Mouse (Mus musculus) hindbrain, embryonic 14.5 days (tissue): ENCODE measurements around the gene Krt12. TPM values are rescaled to one million over a fixed set of nuclear protein-coding genes. Genes with fewer than 3 reads are reported as not detected.

Experiments used
- ATAC-seq: fragments of 200-750 bp; cut with Nextera tagmentation; 2 replicates; pipeline ENCODE4 v1.8.0; 2017; ENCODE audit warnings: moderate number of reproducible peaks, mild to moderate bottlenecking, moderate TSS enrichment, moderate library complexity; ENCODE audit not compliant: low FRiP score
- DNase-seq: peaks from one replicate; pipeline ENCODE4 v3.0.0-alpha.2; 2015; ENCODE audit warnings: low spot score
- H3K27ac ChIP-seq: fragments of 300-500 bp; sonication (generic); 2 replicates; pipeline ENCODE4 v1.5.1; 2014; ENCODE audit warnings: mild to moderate bottlenecking, moderate library complexity
- H3K27me3 ChIP-seq: fragments of 300-500 bp; sonication (generic); 2 replicates; pipeline ENCODE4 v1.6.1; 2014; ENCODE audit warnings: mild to moderate bottlenecking, low read length, mixed read lengths; ENCODE audit not compliant: control insufficient read depth, insufficient read depth
- H3K36me3 ChIP-seq: fragments of 300-500 bp; sonication (generic); replicated peaks from 2 replicates; pipeline ENCODE4 v1.6.1; 2014; ENCODE audit not compliant: control insufficient read depth, insufficient read depth
- H3K4me1 ChIP-seq: fragments of 300-500 bp; sonication (generic); replicated peaks from 2 replicates; pipeline ENCODE4 v1.6.1; 2014; ENCODE audit warnings: antibody characterized with exemption, low read length, mixed read lengths; ENCODE audit not compliant: control insufficient read depth, insufficient read depth
- H3K4me2 ChIP-seq: fragments of 300-500 bp; sonication (generic); replicated peaks from 2 replicates; pipeline ENCODE4 v1.6.1; 2014; ENCODE audit warnings: mild to moderate bottlenecking, moderate library complexity
- H3K4me3 ChIP-seq: fragments of 300-500 bp; sonication (generic); replicated peaks from 2 replicates; pipeline ENCODE4 v1.5.1; 2014; ENCODE audit warnings: mild to moderate bottlenecking, low read length
- H3K9ac ChIP-seq: fragments of 300-500 bp; sonication (generic); 2 replicates; pipeline ENCODE4 v1.6.1; 2014
- H3K9me3 ChIP-seq: fragments of 300-500 bp; sonication (generic); 2 replicates; pipeline ENCODE4 v1.6.1; 2016; ENCODE audit warnings: low read length; ENCODE audit not compliant: control insufficient read depth
- WGBS: fragments of 180-500 bp; shearing (Covaris S2); extraction: QIAGEN DNeasy Blood & Tissue Kit; methylation state at CpG from one replicate; pipeline ENCODE4 v1.1.7; 2014; 5-methylcytosine and 5-hydroxymethylcytosine counted together
- polyA plus RNA-seq: library from polyadenylated mRNA; unstranded; fragments of >200 nt; fragmentation: Nextera tagmentation; extraction: Ambion mirVana; gene quantifications from 2 replicates; pipeline ENCODE4 v1.2.1, GENCODE M21; 2014

Krt12 gene
- polyA plus RNA-seq, 1 experiment from 2014 or later: not detected

DNA sequence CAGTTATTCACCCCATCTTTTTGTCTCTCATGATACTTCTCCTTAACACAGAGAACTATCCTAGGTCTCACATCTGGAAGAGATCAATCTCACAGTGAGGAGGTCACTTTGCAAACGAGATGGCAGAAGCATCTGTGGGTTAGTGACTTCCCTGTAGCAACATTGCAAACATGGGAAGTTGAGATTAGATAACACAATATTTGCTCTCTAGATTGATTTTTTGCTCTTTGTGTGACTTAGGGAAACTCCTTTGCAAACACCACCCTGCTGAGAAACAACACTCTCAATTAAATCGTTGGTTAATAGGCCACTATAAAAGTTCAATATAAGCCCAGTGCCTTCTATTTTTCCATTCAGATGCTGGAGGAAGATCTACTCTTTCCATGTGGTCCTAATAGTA is 26.7 kb upstream of the Krt12 start:
- WGBS: 70% methylated on average over 2 of the region's 2 CpGs
- no peak overlapping the region for H3K4me2 ChIP-seq
- H3K9me3 ChIP-seq: no peaks in the 10 kb centered on the region
- no peaks in the 10 kb centered on the region for H3K36me3 ChIP-seq
- ATAC-seq: no peak
- no peak overlapping the region for H3K27ac ChIP-seq
- no peaks in the 10 kb centered on the region for H3K27me3 ChIP-seq
- no peak for DNase-seq
- no peak overlapping the region for H3K4me3 ChIP-seq
- H3K4me1 ChIP-seq: no peaks in the 10 kb centered on the region
- no peak overlapping the region for H3K9ac ChIP-seq

DNA sequence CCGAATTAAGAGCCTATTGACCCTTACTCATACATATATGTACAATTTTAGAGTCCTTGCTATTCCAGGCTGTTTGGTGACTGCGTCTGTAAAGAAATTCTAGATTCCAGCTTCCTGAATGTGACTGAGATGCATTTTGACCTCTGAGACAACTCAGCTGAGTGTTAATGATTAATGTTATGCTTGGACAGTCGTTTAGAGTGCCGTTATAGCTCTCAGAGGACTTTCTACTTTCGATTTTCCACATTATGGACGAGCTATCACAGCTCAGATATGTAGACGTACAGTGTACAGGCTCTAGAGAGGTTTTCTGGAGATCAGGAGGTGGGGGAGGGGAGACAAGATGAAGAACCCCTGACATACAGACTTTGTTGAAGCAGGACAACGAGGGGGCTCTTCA is 19.2 kb upstream of the Krt12 start:
- Histone ChIP-seq H3K4me2 (no peak overlapping the region), H3K27me3 (no peaks in the 10 kb centered on the region), H3K9ac (no peak overlapping the region), H3K27ac (no peak overlapping the region), H3K36me3 (no peaks in the 10 kb centered on the region), H3K4me3 (no peak overlapping the region), H3K9me3 (no peaks in the 10 kb centered on the region), H3K4me1 (no peaks in the 10 kb centered on the region)
- ATAC-seq (no peak), DNase-seq (no peak)
- 74% methylated on average over 8 of the region's 8 CpGs for WGBS

DNA sequence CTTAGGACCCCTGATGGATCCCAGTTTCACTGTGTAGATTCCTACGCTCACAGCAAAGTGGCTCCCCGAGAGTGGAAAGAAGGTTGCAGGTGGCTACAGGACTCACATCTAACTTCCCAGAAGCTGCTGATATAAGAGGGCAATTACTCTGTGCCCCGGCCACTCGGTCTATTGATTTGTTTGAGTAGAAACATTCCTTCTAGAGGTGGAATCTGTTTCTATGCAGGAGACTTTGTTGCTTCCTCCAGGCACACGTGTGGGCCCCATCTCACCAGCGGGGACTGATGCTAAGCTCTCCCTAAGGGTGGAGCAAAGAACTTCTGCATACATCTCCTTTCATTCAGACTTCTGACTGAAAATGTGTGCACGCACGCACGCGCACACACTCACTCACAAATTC is 17.4 kb upstream of the Krt12 start:
- Histone ChIP-seq H3K9ac (no peak overlapping the region), H3K4me3 (no peak overlapping the region), H3K36me3 (no peaks in the 10 kb centered on the region), H3K27ac (no peak overlapping the region), H3K4me1 (no peaks in the 10 kb centered on the region), H3K9me3 (no peaks in the 10 kb centered on the region), H3K27me3 (no peaks in the 10 kb centered on the region), H3K4me2 (no peak overlapping the region)
- DNase-seq: no peak
- 79% methylated on average over 10 of the region's 10 CpGs for WGBS
- ATAC-seq: no peak

DNA sequence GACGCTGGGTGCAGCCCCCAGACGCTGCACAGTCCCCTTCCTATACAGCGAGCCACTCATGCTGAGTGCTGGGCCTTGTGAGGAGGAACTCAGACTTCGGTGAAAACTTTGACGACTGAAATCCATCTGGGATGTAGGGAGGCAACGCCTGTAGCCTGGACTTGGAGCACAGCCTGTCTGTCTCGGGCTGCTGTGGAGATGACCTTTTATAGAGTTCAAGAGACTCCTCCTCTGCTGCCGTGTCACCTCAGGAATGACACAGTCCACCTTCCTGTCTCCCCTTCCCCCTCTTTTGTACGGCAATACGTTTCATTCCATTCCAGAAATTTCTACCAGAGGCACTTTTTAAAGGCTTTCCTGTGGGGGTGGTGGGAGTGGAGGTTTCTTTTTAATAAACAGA is 15.9 kb upstream of the Krt12 start, which contains the start of gene Krt20:
TSS of gene Krt20 (minus strand) at position 179 of the 400 bp plus-strand sequence.
- no peak within 1 kb of the TSS for H3K27ac ChIP-seq
- no peaks in the 10 kb centered on the region for H3K36me3 ChIP-seq
- H3K4me1 ChIP-seq: no peaks in the 10 kb centered on the region
- no peak within 1 kb of the TSS for H3K4me3 ChIP-seq
- H3K4me2 ChIP-seq: no peak within 1 kb of the TSS
- H3K9me3 ChIP-seq: no peaks in the 10 kb centered on the region
- 63% methylated on average over 10 of the region's 10 CpGs for WGBS
- DNase-seq: no peak
- ATAC-seq: no peak
- no peak within 1 kb of the TSS for H3K9ac ChIP-seq
- no peaks in the 10 kb centered on the region for H3K27me3 ChIP-seq

DNA sequence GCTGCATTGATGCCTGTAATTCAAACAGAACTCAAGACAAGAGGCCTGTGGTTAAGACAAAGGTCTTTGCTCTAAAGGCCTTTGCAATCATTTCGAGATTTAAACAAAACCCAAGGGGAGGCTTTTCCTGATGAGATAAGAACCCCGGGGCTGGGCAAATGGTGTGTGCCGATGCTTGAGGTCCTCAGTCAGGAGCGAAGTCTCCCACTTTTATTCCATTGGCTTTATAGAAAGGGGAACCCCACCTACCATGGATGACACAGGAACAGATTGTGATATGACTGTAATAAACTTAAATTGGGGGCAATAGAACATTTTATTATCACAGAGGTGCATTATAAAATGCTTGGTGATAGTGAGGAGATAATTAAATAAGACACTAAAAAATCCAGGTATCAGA is 14.6 kb upstream of the Krt12 start:
- Histone ChIP-seq H3K36me3 (no peaks in the 10 kb centered on the region), H3K27ac (no peak overlapping the region), H3K4me3 (no peak overlapping the region), H3K4me2 (no peak overlapping the region), H3K9me3 (no peaks in the 10 kb centered on the region), H3K27me3 (no peaks in the 10 kb centered on the region), H3K9ac (no peak overlapping the region), H3K4me1 (no peaks in the 10 kb centered on the region)
- no peak for DNase-seq
- ATAC-seq: no peak
- 77% methylated on average over 4 of the region's 4 CpGs for WGBS

DNA sequence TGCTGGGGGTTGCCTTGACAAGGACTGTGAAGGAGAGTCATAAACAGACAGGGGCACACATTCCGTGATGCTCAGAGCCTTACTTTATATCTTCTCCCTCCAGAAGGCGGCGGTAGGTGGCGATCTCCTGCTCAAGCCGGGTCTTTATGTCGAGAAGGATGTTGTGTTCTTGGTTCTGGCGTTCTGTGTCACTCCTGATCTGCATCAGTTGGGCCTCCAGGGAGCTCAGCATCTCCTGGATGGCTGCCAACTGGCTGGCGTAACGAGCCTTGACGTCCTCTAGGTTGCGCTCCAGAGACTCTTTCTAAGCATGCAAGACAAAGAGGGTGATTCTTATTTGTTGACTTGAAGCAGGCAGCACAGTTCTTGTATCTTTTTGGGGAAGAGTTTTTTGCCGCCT is 8.6 kb upstream of the Krt12 start:
- H3K27ac ChIP-seq: no peak overlapping the region
- WGBS: 31% methylated on average over 12 of the region's 12 CpGs
- no peaks in the 10 kb centered on the region for H3K9me3 ChIP-seq
- H3K4me1 ChIP-seq: no peaks in the 10 kb centered on the region
- H3K4me2 ChIP-seq: no peak overlapping the region
- ATAC-seq (no peak), DNase-seq (peak; percentile 73)
- no peak overlapping the region for H3K9ac ChIP-seq
- H3K27me3 ChIP-seq: no peaks in the 10 kb centered on the region
- H3K36me3 ChIP-seq: no peaks in the 10 kb centered on the region
- H3K4me3 ChIP-seq: no peak overlapping the region

DNA sequence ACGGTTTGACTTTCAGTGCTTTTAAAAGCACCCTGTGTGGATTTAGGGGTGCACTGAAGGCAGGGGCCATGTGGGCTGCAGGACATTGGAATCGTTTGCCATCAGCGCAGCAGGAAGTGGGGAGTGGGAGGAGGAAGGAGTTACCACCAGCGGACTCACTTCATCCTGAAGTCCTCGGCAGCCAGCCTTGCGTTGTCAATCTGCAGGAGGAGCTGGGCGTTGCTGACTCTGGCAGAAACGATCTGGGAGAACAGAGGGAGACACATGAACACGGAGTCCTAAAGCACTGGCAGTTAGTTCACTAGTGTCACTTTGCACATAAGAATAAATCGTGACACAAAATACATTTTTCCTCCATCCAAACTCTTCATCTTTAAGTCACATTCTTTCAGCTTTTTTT is 1.5 kb downstream of the Krt12 start:
- no peaks in the 10 kb centered on the region for H3K4me1 ChIP-seq
- no peak overlapping the region for H3K9ac ChIP-seq
- no peak overlapping the region for H3K27ac ChIP-seq
- ATAC-seq (no peak), DNase-seq (no peak)
- no peak overlapping the region for H3K4me3 ChIP-seq
- no peaks in the 10 kb centered on the region for H3K9me3 ChIP-seq
- no peak overlapping the region for H3K4me2 ChIP-seq
- 63% methylated on average over 10 of the region's 10 CpGs for WGBS
- no peaks in the 10 kb centered on the region for H3K27me3 ChIP-seq
- H3K36me3 ChIP-seq: no peaks in the 10 kb centered on the region

DNA sequence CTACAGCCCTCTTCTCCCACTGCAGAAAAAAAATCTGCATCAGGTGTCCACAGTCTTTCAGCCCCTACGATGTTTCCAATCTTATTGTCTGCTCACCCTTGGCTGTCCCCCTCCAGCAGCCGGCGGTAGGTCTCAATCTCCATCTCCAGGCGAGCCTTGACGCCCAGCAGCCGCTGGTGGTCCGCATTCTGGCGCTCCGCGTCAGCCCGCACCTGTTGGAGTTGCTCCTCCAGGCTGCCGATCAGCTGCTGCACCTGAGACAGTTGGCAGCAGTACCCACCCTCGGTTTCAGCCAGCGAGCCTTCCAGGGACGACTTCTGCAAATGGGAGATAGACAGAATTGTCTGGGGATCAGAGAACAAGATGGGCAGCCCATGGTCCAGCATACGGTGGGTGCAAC is 4.2 kb downstream of the Krt12 start:
- Histone ChIP-seq H3K27me3 (no peaks in the 10 kb centered on the region), H3K9ac (no peak overlapping the region), H3K4me1 (no peaks in the 10 kb centered on the region), H3K4me2 (no peak overlapping the region), H3K4me3 (no peak overlapping the region), H3K9me3 (no peaks in the 10 kb centered on the region), H3K36me3 (no peaks in the 10 kb centered on the region), H3K27ac (no peak overlapping the region)
- WGBS: 69% methylated on average over 16 of the region's 16 CpGs
- DNase-seq (no peak), ATAC-seq (no peak)

DNA sequence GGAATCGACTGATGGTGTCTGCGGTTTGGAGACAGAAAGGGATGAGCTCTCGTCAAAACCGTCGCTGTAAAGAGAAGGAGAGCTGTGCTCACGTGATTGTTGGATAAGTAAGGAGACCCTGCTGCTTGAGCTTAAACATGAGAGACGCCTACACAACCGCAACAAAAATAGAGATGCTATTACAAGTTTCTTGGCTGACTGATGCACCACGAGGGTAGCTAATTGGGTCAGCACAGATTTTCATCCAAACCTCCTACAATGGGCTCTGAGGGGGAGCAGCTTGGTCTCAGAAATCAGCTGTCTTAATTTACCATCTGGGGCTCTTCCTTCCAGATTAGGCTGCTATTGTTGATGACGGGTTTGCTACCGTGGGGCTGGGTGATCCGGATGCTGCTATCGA is 5.2 kb downstream of the Krt12 start:
- DNase-seq (no peak), ATAC-seq (no peak)
- Histone ChIP-seq H3K27ac (no peak overlapping the region), H3K9ac (no peak overlapping the region), H3K4me1 (no peaks in the 10 kb centered on the region), H3K36me3 (no peaks in the 10 kb centered on the region), H3K27me3 (no peaks in the 10 kb centered on the region), H3K4me3 (no peak overlapping the region), H3K9me3 (no peaks in the 10 kb centered on the region), H3K4me2 (no peak overlapping the region)
- 81% methylated on average over 13 of the region's 13 CpGs for WGBS

DNA sequence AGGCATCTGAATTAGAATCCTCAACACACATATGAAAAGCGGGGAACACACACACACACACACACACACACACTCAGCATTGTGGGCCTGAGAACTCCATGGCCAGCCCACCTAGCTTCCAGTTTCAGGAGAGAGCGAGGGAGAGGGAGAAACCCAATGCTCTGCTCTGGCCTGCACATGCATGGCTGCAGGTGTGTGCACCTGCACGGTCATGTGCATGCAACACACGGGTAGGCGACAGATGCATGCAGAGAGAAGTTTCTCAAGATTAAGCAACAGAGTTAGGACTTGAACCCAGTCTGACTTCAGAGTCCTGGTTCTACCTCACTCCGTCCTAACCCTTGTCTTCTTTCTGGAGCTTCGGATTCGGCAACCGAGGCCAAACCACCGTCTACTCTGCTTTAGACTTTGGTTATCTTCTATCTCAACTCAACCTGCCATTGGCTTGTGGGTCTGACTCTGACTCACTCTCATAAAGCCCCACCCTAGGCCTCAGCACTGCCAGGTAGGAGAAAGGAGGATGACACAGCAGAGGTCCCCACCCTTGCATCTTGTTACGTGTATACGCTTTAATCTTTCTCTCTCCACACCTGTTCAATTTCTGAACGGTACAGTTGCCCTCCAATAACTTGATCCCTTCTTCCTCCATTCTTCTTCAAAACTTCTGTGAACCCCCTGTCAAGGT is 7.5 kb downstream of the Krt12 start:
- Histone ChIP-seq H3K27ac (no peak overlapping the region), H3K9ac (no peak overlapping the region), H3K4me1 (no peaks in the 10 kb centered on the region), H3K4me2 (no peak overlapping the region), H3K27me3 (no peaks in the 10 kb centered on the region), H3K9me3 (no peaks in the 10 kb centered on the region), H3K36me3 (no peaks in the 10 kb centered on the region), H3K4me3 (no peak overlapping the region)
- no peak for ATAC-seq
- 93% methylated on average over 13 of the region's 13 CpGs for WGBS
- DNase-seq: no peak
